Mouse (Mus musculus): Measurements from ENCODE around the gene Epb41l2.

DNA sequence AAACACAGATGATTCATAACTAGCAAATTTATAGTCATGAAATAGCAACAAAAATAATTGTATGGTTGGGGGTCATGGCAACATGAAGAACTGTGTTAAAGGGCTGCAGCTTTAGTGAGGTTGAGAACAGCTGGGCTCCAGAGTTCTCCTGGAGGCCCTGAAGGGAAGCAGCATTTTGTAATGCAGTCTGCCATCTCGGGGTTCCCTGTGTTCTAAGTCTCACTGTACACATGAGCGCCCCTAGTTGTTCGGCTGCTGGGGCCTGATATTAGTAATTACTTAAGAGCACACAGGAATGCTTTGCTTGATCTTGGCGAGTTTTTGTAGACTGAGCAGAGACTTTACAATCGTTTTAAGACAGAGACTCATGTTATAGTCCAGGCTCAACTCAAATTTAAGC lies 174.9 kb downstream of the Epb41l2 start:
- TF ChIP-seq CTCF (IDR thresholded peaks at IDR 0.05; ENCODE audit: low read depth) (no peak), EP300 (IDR thresholded peaks at IDR 0.05; ENCODE audit: low read depth) (no peak)
